Mouse (Mus musculus) C2C12 (cell line): ENCODE results near the gene Cacna2d3.

ENCODE experiments used
- CEBPB ChIP-seq: IDR thresholded peaks from one replicate; pipeline ENCODE4 v1.6.1; 2011; ENCODE audit warnings: low read depth, mild to moderate bottlenecking, control low read depth, moderate library complexity
- CTCF ChIP-seq: IDR thresholded peaks from one replicate; pipeline ENCODE4 v1.5.1; 2011; ENCODE audit not compliant: control insufficient read depth, insufficient read depth, insufficient read length
- FOSL1 ChIP-seq: IDR thresholded peaks from one replicate; pipeline ENCODE4 v1.8.0; 2011; ENCODE audit warnings: mild to moderate bottlenecking, low read length; ENCODE audit not compliant: poor library complexity, insufficient read depth, severe bottlenecking
- MAX ChIP-seq: IDR thresholded peaks from one replicate; pipeline ENCODE4 v1.6.1; 2011; ENCODE audit warnings: mild to moderate bottlenecking, control low read depth
- MYOD1 ChIP-seq: IDR thresholded peaks from one replicate; pipeline ENCODE4 v1.6.1; 2011; ENCODE audit warnings: low read depth; ENCODE audit not compliant: control insufficient read depth, insufficient read length
- USF1 ChIP-seq: IDR thresholded peaks from one replicate; pipeline ENCODE4 v1.6.1; 2011; ENCODE audit warnings: low read depth, mild to moderate bottlenecking, control low read depth, moderate library complexity

DNA sequence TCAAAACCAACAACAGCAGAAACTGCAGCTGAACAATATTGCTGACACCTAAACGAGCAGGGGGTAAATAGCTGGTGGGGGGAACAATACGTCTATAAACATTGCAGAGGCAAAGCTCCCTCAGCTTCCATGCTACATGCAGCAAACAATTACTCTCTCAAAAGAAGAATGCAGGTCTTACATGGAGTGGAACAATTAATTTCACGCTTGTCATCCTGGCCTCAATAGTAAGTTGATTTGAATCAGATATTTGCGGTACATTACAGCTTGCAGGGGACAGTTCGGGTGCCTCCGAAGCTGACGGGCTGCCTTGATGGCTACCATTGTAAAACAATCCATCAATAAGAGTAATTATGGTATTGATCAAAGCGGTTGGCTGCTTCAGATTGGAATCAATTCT, 122.2 kb downstream of the Cacna2d3 start:
- TF ChIP-seq CTCF (no peak), CEBPB (no peak), MYOD1 (no peak), USF1 (no peak), MAX (no peak), FOSL1 (no peak)
